38 mouse cellular contexts compared by ENCODE assay signal in genomic region chr6:115536169-115536568, GRCm38 (mm10). TPM values are rescaled to one million over a fixed set of nuclear protein-coding genes. Genes with fewer than 3 reads are reported as not detected.
"Had no signal": no experiment of that assay in that cellular context is flagged by ENCODE, and none has a peak within 500 bp of the region (broad histone marks: within the 10 kb centered on the region; RNA-seq: fewer than 3 reads in every experiment).

No protein-coding gene starts in this region.

- H3K36me3 ChIP-seq: limb, embryonic 10.5 days; limb, embryonic 12.5 days; limb, embryonic 13.5 days; limb, embryonic 15.5 days; liver, embryonic 12.5 days; liver, embryonic 13.5 days; liver, embryonic 15.5 days; lung, embryonic 15.5 days; midbrain, embryonic 10.5 days; midbrain, embryonic 12.5 days; midbrain, embryonic 13.5 days; midbrain, embryonic 15.5 days had no signal

- H3K9ac ChIP-seq: limb, embryonic 12.5 days; limb, embryonic 13.5 days; limb, embryonic 15.5 days; liver, embryonic 12.5 days; liver, embryonic 13.5 days; liver, embryonic 14.5 days; liver, embryonic 15.5 days; liver, postnatal 0 days; lung, embryonic 14.5 days; lung, embryonic 15.5 days; midbrain, embryonic 12.5 days; midbrain, embryonic 13.5 days; midbrain, embryonic 15.5 days had no signal

- H3K9me3 ChIP-seq: limb, embryonic 10.5 days; limb, embryonic 12.5 days; limb, embryonic 13.5 days; limb, embryonic 15.5 days; liver, embryonic 12.5 days; liver, embryonic 13.5 days; liver, embryonic 15.5 days; lung, embryonic 15.5 days; midbrain, embryonic 10.5 days; midbrain, embryonic 12.5 days; midbrain, embryonic 13.5 days; midbrain, embryonic 15.5 days had no signal

- H3K4me1 ChIP-seq: midbrain, embryonic 13.5 days; midbrain, embryonic 15.5 days had no signal

- H3K27me3 ChIP-seq: limb, embryonic 12.5 days; limb, embryonic 13.5 days; limb, embryonic 15.5 days; liver, embryonic 13.5 days; liver, embryonic 15.5 days; lung, embryonic 15.5 days; midbrain, embryonic 12.5 days; midbrain, embryonic 15.5 days had no signal

- H3K4me3 ChIP-seq: limb, embryonic 10.5 days; limb, embryonic 12.5 days; limb, embryonic 13.5 days; limb, embryonic 15.5 days; liver, embryonic 12.5 days; liver, embryonic 13.5 days; liver, embryonic 15.5 days; lung, embryonic 15.5 days; midbrain, embryonic 10.5 days; midbrain, embryonic 12.5 days; midbrain, embryonic 13.5 days; midbrain, embryonic 15.5 days; myocyte had no signal

- DNase-seq: left cerebral cortex, postnatal 4 days; liver; liver, embryonic 13.5 days; liver, postnatal 0 days; lung, adult 2 months; lung, embryonic 14.5 days; lung, postnatal 14 days; lung, postnatal 4 days; midbrain, embryonic 14.5 days had no signal

- ATAC-seq: liver, embryonic 12.5 days; liver, postnatal 0 days; lung, postnatal 0 days; midbrain, embryonic 13.5 days; midbrain, embryonic 15.5 days; midbrain, embryonic 16.5 days had no signal

- H3K27ac ChIP-seq: limb, embryonic 10.5 days; limb, embryonic 12.5 days; limb, embryonic 13.5 days; limb, embryonic 15.5 days; liver, embryonic 12.5 days; liver, embryonic 13.5 days; liver, embryonic 14.5 days; liver, embryonic 15.5 days; lung, embryonic 15.5 days; macrophage; midbrain, embryonic 10.5 days; midbrain, embryonic 12.5 days; midbrain, embryonic 13.5 days; midbrain, embryonic 15.5 days had no signal

- H3K4me2 ChIP-seq: limb, embryonic 12.5 days; limb, embryonic 13.5 days; limb, embryonic 15.5 days; liver, embryonic 11.5 days; liver, embryonic 12.5 days; liver, embryonic 13.5 days; liver, embryonic 15.5 days; lung, embryonic 14.5 days; lung, embryonic 15.5 days; midbrain, embryonic 11.5 days; midbrain, embryonic 12.5 days; midbrain, embryonic 13.5 days; midbrain, embryonic 15.5 days had no signal

RNA-seq across cellular contexts. Expression of gene Mkrn2os, which starts 56.2 kb away (rescaled TPM):
- total RNA-seq: left cerebral cortex, adult 8-10 months; left cerebral cortex, postnatal 10 days; left cerebral cortex, postnatal 14 days; left cerebral cortex, postnatal 25 days; left cerebral cortex, postnatal 36 days; left cerebral cortex, postnatal 4 days; megakaryocyte progenitor cell, adult 5-6 weeks; megakaryocyte, adult 5-6 weeks; megakaryocyte-erythroid progenitor cell, adult 5-6 weeks; midbrain, postnatal 0 days; monocyte, adult 5-6 weeks had no signal
- polyA plus RNA-seq: limb, embryonic 11.5 days; lung, adult 2 months; macrophage had no signal
